Mouse (Mus musculus) lung, postnatal 0 days (tissue): ENCODE data around the gene Ugt1a6a.

ENCODE experiments used
- CTCF ChIP-seq: IDR thresholded peaks from 2 replicates; pipeline ENCODE4 v1.5.1; 2016; ENCODE audit warnings: antibody characterized with exemption, mild to moderate bottlenecking
- EP300 ChIP-seq: IDR thresholded peaks from 2 replicates; pipeline ENCODE4 v1.6.1; 2016; ENCODE audit warnings: antibody characterized with exemption, mild to moderate bottlenecking, control low read depth

DNA sequence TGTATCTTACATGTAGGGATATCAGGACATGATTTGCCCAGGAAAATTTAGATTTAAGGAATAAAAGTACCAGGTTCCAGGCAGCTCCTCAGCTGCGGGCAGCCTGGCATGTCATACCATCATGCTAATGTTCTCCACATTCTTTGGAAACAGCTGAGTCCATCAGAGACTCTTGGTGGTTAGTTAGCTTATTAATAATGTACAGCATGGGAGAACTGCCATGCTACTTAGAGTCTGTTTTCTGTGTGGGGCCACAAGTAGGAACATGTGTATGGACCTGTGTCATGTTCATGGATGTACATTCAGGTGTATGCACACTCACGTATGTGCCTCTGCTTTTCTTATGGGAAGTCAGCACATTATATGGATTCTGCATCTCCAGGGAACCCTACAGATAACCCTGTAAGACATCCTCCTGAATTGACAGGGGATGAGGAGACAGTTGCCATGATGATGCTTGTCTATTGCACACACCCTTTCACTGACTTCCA lies 79.9 kb downstream of the Ugt1a6a start:
- TF ChIP-seq EP300 (no peak), CTCF (no peak)
